Mouse (Mus musculus): ENCODE data around the gene H2afx. TPM values are rescaled to one million over a fixed set of nuclear protein-coding genes. Genes with fewer than 3 reads are reported as not detected.
A peak's percentile ranks its signal among the peaks of the same experiment; 100 is the strongest.
"Not testable (repeated sequence)": the region's sequence is repeated elsewhere in the genome, so short reads cannot be mapped to it uniquely, and the experiment has no call there.

H2afx gene
- polyA plus RNA-seq, 1 experiment from 2014 or later = 167 TPM

- Histone ChIP-seq H3K9me3 (replicated peaks) (no peaks in the 10 kb centered on the region), H3K36me3 (peaks cover 22% of the 10 kb centered on the region), H3K4me2 (peak overlapping the region; percentile 93), H3K9ac (peak overlapping the region; percentile 93), H3K4me1 (replicated peaks) (peaks cover 30% of the 10 kb centered on the region), H3K27ac (peak overlapping the region; percentile 78), H3K27me3 (no peaks in the 10 kb centered on the region), H3K4me3 (peak overlapping the region; percentile 80)
- 3% methylated on average over 37 of the region's 37 CpGs for WGBS
- no peak for ATAC-seq (replicated peaks; ENCODE audit: insufficient number of reproducible peaks, insufficient read depth, low FRiP score, low read depth)
Measured at GRCm38 (mm10) chr9:44319105-44319886, 15.2 kb upstream of the H2afx start.

GRCm38 (mm10) chr9:44319887-44320798 lies 14.4 kb upstream of the H2afx start, which contains the start of gene C2cd2l:
Gene C2cd2l, minus strand, starts transcription at chr9:44320285.
- Histone ChIP-seq H3K27me3 (no peaks in the 10 kb centered on the region), H3K27ac (peak within 1 kb of the TSS; percentile 78), H3K9me3 (replicated peaks) (no peaks in the 10 kb centered on the region), H3K36me3 (peaks cover 14% of the 10 kb centered on the region), H3K4me3 (peak within 1 kb of the TSS; percentile 80), H3K4me1 (replicated peaks) (peaks cover 30% of the 10 kb centered on the region), H3K9ac (peak within 1 kb of the TSS; percentile 93), H3K4me2 (peak within 1 kb of the TSS; percentile 93)
- WGBS = under 1% methylated on average over 67 of the region's 67 CpGs
- peak; percentile 99 for ATAC-seq (replicated peaks; ENCODE audit: insufficient number of reproducible peaks, insufficient read depth, low FRiP score, low read depth)

GRCm38 (mm10) chr9:44320799-44321133 lies 13.7 kb upstream of the H2afx start:
- peak overlapping the region; percentile 80 for H3K4me3 ChIP-seq
- peaks cover 33% of the 10 kb centered on the region for H3K4me1 ChIP-seq (replicated peaks)
- 13% methylated on average over 6 of the region's 6 CpGs for WGBS
- ATAC-seq (replicated peaks; ENCODE audit: insufficient number of reproducible peaks, insufficient read depth, low FRiP score, low read depth) = 0 out of 2 replicates have a peak, but pooled peaks have one; percentile 3
- H3K36me3 ChIP-seq = peaks cover 8% of the 10 kb centered on the region
- H3K9me3 ChIP-seq (replicated peaks) = no peaks in the 10 kb centered on the region
- H3K27me3 ChIP-seq = no peaks in the 10 kb centered on the region
- H3K27ac ChIP-seq = peak overlapping the region; percentile 78
- H3K9ac ChIP-seq = peak overlapping the region; percentile 40
- peak overlapping the region; percentile 93 for H3K4me2 ChIP-seq

GRCm38 (mm10) chr9:44323656-44324055 lies 10.8 kb upstream of the H2afx start:
- 84% methylated on average over 3 of the region's 4 CpGs for WGBS
- not testable (repeated sequence) for H3K27me3 ChIP-seq

GRCm38 (mm10) chr9:44324147-44324546 lies 10.3 kb upstream of the H2afx start:
- no peak overlapping the region for H3K27ac ChIP-seq
- H3K4me3 ChIP-seq = no peak overlapping the region
- no peaks in the 10 kb centered on the region for H3K27me3 ChIP-seq
- no peaks in the 10 kb centered on the region for H3K9me3 ChIP-seq (replicated peaks)
- no peak for ATAC-seq (replicated peaks; ENCODE audit: insufficient number of reproducible peaks, insufficient read depth, low FRiP score, low read depth)
- no peak overlapping the region for H3K4me2 ChIP-seq
- H3K36me3 ChIP-seq = peaks cover 9% of the 10 kb centered on the region
- WGBS = 73% methylated on average over 6 of the region's 6 CpGs
- H3K4me1 ChIP-seq (replicated peaks) = peaks cover 24% of the 10 kb centered on the region
- H3K9ac ChIP-seq = no peak overlapping the region

More at GRCm38 (mm10) chr9:44323656-44324055, 10.8 kb upstream of the H2afx start:
- H3K27ac ChIP-seq; ATAC-seq (replicated peaks; ENCODE audit: insufficient number of reproducible peaks, insufficient read depth, low FRiP score, low read depth); H3K36me3 ChIP-seq; H3K4me3 ChIP-seq; H3K4me2 ChIP-seq; H3K9me3 ChIP-seq (replicated peaks); H3K9ac ChIP-seq: not testable (repeated sequence)
- H3K4me1 ChIP-seq (replicated peaks) = peaks cover 29% of the 10 kb centered on the region

- peak overlapping the region; percentile 97 for H3K27ac ChIP-seq
- not testable (repeated sequence) for H3K27me3 ChIP-seq; ATAC-seq (replicated peaks; ENCODE audit: insufficient number of reproducible peaks, insufficient read depth, low FRiP score, low read depth); H3K4me3 ChIP-seq; H3K9me3 ChIP-seq (replicated peaks)
- WGBS = 63% methylated on average over 7 of the region's 8 CpGs
- H3K4me1 ChIP-seq (replicated peaks) = peaks cover 20% of the 10 kb centered on the region
- H3K4me2 ChIP-seq = peak overlapping the region; percentile 84
- peaks cover 20% of the 10 kb centered on the region for H3K36me3 ChIP-seq
- peak overlapping the region; percentile 91 for H3K9ac ChIP-seq
Measured at GRCm38 (mm10) chr9:44325032-44325767, 9.3 kb upstream of the H2afx start.

- H3K36me3 ChIP-seq = peaks cover 27% of the 10 kb centered on the region
- H3K4me3 ChIP-seq = peak within 1 kb of the TSS; percentile 89
- H3K9me3 ChIP-seq (replicated peaks) = no peaks in the 10 kb centered on the region
- peak within 1 kb of the TSS; percentile 97 for H3K27ac ChIP-seq
- ATAC-seq (replicated peaks; ENCODE audit: insufficient number of reproducible peaks, insufficient read depth, low FRiP score, low read depth) = no peak
- peak within 1 kb of the TSS; percentile 91 for H3K9ac ChIP-seq
- peak within 1 kb of the TSS; percentile 84 for H3K4me2 ChIP-seq
- H3K4me1 ChIP-seq (replicated peaks) = peaks cover 15% of the 10 kb centered on the region
- no peaks in the 10 kb centered on the region for H3K27me3 ChIP-seq
- WGBS = 2% methylated on average over 12 of the region's 12 CpGs
Measured at GRCm38 (mm10) chr9:44325768-44326370, 8.6 kb upstream of the H2afx start, which contains the start of gene Dpagt1. Gene Dpagt1, plus strand, starts transcription at chr9:44326019.

GRCm38 (mm10) chr9:44326371-44327063 lies 8.0 kb upstream of the H2afx start:
- peaks cover 33% of the 10 kb centered on the region for H3K36me3 ChIP-seq
- peak overlapping the region; percentile 91 for H3K9ac ChIP-seq
- peak overlapping the region; percentile 97 for H3K27ac ChIP-seq
- H3K27me3 ChIP-seq = no peaks in the 10 kb centered on the region
- H3K9me3 ChIP-seq (replicated peaks) = no peaks in the 10 kb centered on the region
- peak overlapping the region; percentile 89 for H3K4me3 ChIP-seq
- peak overlapping the region; percentile 84 for H3K4me2 ChIP-seq
- ATAC-seq (replicated peaks; ENCODE audit: insufficient number of reproducible peaks, insufficient read depth, low FRiP score, low read depth) = peak; percentile 89
- H3K4me1 ChIP-seq (replicated peaks) = peaks cover 13% of the 10 kb centered on the region
- WGBS = under 1% methylated on average over 38 of the region's 38 CpGs

- WGBS = under 1% methylated on average over 22 of the region's 22 CpGs
- Histone ChIP-seq H3K27me3 (no peaks in the 10 kb centered on the region), H3K9me3 (replicated peaks) (no peaks in the 10 kb centered on the region), H3K4me2 (peak overlapping the region; percentile 84), H3K36me3 (peaks cover 39% of the 10 kb centered on the region), H3K9ac (peak overlapping the region; percentile 91), H3K4me3 (peak overlapping the region; percentile 89), H3K4me1 (replicated peaks) (peaks cover 13% of the 10 kb centered on the region), H3K27ac (peak overlapping the region; percentile 97)
- peak; percentile 49 for ATAC-seq (replicated peaks; ENCODE audit: insufficient number of reproducible peaks, insufficient read depth, low FRiP score, low read depth)
Measured at GRCm38 (mm10) chr9:44327064-44327711, 7.3 kb upstream of the H2afx start.

GRCm38 (mm10) chr9:44327926-44328325 lies 6.6 kb upstream of the H2afx start:
- peaks cover 46% of the 10 kb centered on the region for H3K36me3 ChIP-seq
- H3K27me3 ChIP-seq = no peaks in the 10 kb centered on the region
- WGBS = 87% methylated on average over 5 of the region's 5 CpGs

More at GRCm38 (mm10) chr9:44327926-44328325, 6.6 kb upstream of the H2afx start:
- peak overlapping the region; percentile 97 for H3K27ac ChIP-seq
- no peak for ATAC-seq (replicated peaks; ENCODE audit: insufficient number of reproducible peaks, insufficient read depth, low FRiP score, low read depth)
- peaks cover 13% of the 10 kb centered on the region for H3K4me1 ChIP-seq (replicated peaks)
- H3K9ac ChIP-seq = peak overlapping the region; percentile 91
- H3K4me2 ChIP-seq = peak overlapping the region; percentile 84
- peak overlapping the region; percentile 89 for H3K4me3 ChIP-seq
- no peaks in the 10 kb centered on the region for H3K9me3 ChIP-seq (replicated peaks)
